Mouse (Mus musculus): ENCODE data around the gene Tlr12. TPM values are rescaled to one million over a fixed set of nuclear protein-coding genes. Genes with fewer than 3 reads are reported as not detected.
"Not testable (repeated sequence)": the region's sequence is repeated elsewhere in the genome, so short reads cannot be mapped to it uniquely, and the experiment has no call there.

Tlr12 gene
- total RNA-seq, 2 experiments from 2014 or later: 0.10 to 0.22 TPM

DNA sequence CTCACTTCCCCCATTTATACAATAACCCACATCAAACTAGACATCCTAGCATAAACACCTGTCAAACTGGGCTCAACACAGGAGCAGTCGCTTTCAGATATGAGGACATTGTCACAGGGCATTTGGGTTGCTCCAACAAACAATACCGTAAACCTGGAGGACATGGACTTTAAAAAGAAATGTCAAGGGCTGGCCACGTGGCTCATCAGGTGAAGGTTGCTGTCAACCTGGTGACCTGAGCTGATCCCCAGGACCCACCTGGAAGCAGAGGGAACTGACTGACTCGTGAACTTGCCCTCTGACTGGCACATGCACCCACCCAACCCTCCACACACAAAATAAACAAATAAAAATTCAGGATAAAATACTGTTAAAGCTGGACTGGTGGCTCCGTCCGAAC is 2.2 kb upstream of the Tlr12 start:
- no peak for DNase-seq
- intact Hi-C loops (cut with DNase I): no loop called here

DNA sequence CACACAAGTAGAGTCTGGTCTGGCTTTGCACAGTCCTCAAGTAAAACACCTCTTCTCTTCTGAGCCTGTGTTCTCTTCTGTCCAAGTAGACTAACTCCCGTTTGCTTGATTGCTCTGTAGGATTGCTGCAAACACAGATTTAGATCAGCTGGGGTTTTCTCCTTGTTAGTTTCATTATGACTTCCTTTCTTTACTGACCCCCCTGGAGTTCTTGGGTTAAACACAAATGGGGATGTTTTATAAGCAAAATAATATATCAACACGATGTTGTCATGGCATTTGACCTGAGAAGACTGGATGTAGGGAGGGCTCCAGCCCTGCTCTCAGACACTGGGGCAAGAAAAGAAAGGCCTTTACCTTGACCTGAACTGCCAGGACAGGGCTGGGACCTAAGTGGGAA is 544 bp upstream of the Tlr12 start:
- intact Hi-C loops (cut with DNase I): no loop called here
- DNase-seq: no peak

DNA sequence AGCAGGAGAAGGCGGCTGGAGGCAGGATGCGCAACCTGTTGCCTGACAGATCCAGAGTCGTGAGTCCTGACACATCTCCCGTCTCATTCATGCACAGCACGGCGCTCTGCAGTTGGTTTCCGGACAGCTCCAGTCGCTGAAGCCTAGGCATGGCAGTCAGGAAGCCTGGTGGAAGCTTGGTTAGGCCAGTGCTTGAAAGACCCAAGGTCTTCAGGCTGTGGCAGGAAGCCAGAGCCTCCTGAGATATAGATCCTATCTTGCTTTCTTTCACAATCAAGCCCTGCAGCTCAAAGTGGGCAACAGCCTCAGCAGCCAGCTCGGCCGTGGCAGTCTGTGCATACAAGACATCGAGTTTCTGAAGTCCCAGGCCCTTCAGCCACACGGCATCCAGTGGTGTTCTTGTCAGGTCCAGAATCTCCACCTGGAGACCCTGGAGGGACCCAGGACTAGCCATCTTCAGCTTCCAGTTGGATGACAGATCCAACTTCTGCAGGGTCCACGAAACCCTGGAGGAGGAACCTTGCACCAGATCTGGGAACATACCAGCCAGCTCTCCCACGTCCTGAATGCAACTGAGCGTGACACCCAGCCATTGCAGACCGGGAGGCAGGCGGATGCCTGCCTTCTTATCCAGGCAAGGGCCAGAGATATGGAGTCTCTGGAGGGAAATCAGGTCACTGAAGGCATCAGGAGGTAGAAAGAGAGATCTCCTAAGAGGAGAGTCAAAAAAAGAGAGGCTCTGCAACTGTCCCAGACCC is 877 bp downstream of the Tlr12 start:
- intact Hi-C loops (cut with DNase I): no loop called here
- no peak for DNase-seq

DNA sequence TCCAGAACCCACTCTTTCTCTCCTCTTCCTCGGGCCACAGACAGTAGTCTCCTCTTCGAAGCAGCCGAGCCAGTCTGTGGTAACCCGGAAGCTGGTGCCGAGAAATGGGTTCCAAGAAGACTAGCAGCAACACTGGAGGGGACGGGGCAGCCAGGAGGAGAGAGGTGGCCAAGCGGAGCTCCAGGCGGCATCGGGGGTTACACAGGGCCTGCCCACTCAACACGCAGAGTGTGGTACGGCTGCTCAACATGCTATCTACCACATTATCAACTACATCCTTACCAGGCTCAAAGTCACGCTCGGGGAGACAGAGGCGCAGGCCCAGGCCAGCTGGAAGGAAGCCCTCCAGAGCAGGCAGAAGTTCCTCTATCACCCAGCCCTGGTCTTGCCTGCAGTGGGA is 2.7 kb downstream of the Tlr12 start:
- intact Hi-C loops (cut with DNase I): no loop called here
- DNase-seq: no peak

DNA sequence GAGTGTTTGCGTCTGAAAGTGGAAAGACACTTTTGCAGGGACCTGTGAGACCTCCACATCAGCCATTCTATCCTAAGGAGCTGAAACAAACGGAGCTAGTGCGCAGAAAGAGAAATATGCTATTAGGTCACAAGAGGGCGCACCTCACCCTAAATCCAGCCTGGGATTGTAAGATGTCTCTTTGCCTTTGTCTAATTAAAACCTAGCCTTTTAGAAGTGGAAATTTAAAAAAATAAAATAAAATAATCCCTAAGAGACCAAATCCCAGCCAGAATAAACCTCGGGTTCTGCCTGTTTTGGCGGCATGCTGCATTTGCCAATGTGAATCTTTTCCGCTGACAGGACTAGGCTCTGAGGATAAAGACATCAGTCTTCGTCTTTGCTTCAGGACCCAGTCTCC is 5.1 kb downstream of the Tlr12 start:
- intact Hi-C loops (cut with DNase I): loop anchor here (2.0 to 5.0 kb wide), 3 partner anchors 93 to 245 kb away; no protein-coding TSS in a partner anchor

DNA sequence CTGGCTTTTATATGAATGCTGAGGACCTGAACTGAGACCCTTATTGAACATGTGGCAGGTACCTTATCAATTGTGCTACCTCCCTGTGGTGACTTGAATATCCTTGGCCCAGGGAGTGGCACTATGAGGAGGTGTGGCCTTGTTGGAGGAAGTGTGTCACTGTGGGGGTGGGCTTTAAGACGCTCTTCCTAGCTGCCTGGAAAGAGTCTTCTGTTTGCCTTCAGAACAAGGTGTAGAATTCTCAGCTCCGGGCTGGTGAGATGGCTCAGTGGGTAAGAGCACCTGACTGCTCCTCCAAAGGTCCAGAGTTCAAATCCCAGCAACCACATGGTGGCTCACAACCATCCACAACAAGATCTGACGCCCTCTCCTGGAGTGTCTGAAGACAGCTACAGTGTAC is 6.7 kb downstream of the Tlr12 start:
- intact Hi-C loops (cut with DNase I): loop anchor here (2.0 to 5.0 kb wide), 3 partner anchors 95 to 247 kb away; no protein-coding TSS in a partner anchor
- not testable (repeated sequence) for DNase-seq

More for the DNA sequence above, 5.1 kb downstream of the Tlr12 start:
- peak; percentile 45 to 66 for DNase-seq

DNA sequence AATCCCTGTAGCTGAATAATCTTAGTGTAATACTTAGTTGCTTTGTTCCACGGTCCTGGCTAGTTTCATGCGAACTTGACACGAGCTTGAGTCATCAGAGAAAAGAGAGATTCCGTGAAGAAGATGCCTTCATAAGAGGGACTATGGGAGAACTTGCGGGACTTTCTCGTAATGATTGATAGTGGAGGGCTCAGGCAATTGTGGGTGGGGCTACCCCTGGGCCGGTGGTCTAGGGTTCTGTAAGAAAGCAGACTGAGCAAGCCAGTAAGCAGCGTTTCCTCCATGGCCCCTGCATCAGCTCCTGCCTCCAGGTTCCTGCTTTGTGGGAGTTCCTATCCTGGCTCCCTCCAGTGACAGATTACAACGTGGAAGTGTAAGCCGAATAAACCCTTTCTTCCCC is 7.7 kb downstream of the Tlr12 start:
- intact Hi-C loops (cut with DNase I): loop anchor here (5.0 kb wide), 1 partner anchor 167 kb away; no protein-coding TSS in a partner anchor
- no peak for DNase-seq

DNA sequence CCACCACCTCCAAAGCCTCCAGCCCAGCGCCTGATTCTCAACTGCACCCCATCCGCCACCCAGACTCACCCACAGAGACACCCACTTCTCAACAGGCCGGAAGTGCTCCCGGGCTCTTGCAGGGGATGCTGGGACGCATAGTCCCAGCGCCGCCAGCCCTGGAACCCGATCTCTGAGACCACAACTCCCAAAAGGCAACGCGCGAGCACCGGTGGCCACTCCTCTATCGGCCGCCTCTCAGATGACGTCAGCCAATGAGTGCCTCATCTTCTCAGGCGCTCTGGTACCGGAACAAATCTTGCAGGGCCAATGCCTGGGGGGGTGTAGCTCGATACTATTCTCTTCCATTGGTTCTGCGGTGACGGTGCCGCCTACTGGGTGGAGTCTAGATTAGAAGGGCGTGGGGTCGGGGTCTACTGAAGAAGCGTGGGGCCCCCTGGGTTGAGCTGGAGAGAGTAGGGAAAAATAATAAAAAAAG is 8.5 kb downstream of the Tlr12 start, which contains the start of gene Zscan20:
Gene Zscan20, minus strand, starts transcription at position 174 of the 478 bp plus-strand sequence.
- intact Hi-C loops (cut with DNase I): loop anchor here (5.0 kb wide), 1 partner anchor 167 kb away; no protein-coding TSS in a partner anchor
- DNase-seq: peak; percentile 96 to 97

DNA sequence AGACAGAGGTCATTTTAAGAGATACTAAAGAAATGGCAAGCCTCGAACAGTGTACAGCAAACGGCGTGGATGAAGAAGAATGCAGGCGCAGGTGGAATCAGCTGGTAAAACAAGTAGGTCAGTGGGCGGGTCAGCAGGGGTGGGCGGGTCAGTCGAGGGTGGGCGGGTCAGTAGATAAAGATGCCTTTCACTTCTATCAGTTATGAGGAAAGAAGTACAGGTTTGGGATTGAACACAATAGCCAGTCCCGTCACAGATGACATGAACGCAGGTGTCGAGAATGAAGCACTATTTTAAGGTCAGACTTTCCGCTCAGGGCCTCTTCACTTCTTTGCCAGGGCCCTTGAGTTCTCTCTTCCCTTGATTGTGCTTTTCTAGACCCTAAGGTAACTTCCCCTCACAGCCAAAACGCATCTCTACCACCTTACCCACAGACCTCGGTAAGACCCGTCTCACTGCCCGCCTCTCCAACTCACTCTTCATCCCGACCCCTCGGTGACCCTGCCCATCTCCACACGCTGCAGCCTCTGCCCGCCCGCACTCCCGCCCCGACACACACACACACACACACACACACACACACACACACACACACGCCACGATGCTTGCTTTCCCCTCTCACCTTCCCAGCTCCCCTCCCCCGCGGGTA is 9.0 kb downstream of the Tlr12 start:
- intact Hi-C loops (cut with DNase I): no loop called here
- DNase-seq: no peak

DNA sequence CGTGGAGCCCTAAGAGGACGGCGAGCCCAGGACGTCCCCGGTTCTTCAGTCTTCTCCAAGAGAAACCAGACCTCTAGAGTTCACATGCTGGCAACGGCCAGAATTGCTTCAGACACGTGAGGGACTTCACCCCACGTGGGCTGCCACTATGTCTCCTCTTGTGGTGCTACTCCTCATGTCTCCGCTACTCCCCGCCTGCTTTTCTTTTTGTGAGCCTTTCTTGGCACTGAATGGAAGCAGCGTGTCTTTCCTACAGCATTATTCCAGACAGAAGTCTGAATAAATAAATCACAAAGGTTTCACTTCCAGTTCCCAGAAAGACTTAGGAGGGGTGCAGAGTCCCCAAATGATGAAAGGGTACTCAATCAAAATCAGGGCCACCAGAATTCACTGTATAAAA is 10.8 kb downstream of the Tlr12 start:
- DNase-seq: no peak
- intact Hi-C loops (cut with DNase I): no loop called here

DNA sequence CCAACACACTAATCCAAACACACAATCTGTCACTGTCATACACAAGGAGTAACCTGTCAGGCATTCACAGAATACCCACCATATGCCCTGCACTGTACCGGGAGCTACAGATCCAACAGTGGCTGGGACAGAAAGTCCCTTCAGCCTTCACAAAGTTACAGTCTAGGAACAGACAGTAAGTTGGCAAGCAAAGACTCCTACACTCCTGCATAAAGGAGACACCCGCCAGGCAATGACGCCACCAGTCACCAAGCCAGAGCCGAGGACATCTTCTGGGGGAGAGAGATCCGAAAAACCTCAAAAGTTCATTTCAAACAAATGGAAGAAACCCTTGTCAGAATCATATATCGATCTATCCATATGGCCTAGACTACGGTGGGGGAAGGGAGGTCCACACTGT is 11.8 kb downstream of the Tlr12 start:
- intact Hi-C loops (cut with DNase I): no loop called here
- DNase-seq: no peak

DNA sequence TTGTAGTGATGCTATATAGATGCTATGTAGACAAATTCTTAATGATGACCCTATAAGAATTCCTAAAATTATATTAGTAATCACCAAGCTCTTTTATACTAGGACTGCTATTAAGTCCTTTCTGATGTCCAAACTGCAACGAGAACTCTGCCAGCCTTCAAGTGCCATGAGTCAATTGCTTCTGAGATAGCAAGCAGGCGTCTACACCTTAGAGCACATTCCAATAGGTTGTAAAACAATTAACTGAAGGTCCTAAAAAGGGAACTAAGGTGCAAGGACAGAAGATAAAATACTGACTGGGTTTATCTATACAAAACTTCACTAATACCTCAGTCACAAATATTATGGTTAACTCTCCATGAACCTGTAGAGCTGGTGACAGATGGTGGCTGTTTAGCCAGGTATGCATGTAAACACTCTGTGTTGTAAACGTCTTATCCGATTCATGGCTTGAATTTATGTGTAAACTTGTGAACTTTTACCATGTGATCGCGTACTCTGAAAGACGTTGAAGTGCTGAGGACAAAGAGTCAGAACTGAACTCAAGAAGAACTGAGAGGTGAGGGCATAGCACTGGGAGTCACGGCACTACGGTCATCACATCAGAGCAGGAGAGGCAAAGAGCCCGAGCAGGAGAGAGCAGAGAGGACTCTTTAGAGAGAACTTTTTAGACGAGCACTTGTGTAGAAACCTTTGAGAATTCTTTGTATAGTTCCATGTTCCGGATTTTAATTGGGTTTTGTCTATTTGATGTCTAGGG is 20.4 kb downstream of the Tlr12 start:
- DNase-seq: no peak
- intact Hi-C loops (cut with DNase I): no loop called here

DNA sequence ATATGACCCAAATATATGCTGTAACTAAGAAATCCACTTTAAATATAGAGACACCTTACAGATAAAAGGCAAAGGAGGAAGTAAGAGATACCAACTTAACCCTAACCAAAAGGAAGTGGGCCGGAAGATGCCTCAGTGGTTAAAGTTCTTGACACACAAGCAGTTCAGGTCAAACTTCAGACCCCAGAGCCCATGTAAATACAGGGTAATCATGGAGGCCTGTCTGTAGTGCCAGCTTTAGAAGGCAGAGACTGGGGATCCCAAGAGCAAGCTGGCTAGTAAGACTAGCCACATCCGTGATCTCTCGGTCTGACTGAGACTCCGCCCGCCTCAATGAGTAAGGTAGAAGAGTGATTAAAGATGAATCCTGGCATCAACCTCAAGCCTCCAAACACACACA is 24.4 kb downstream of the Tlr12 start:
- no peak for DNase-seq
- intact Hi-C loops (cut with DNase I): no loop called here

DNA sequence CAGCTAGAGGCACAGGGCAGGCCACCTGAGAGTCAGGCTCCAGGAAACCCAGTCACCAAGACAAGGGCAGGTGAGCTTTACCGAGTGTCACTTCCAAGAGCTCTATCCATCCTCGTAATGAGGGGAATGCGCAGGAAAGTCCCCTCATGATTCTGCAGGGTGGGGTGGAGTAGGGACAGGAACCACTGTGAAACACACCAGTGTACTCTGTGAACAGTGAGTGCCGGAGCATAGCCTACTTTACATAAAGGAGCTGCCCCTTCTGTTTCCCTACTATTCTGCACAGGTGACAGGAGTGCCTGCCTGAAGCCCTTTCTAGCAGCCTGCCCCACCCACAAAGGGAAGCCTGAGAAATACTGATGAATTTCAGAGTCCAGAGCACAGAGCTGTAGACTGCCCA is 25.1 kb downstream of the Tlr12 start:
- intact Hi-C loops (cut with DNase I): no loop called here
- no peak for DNase-seq

DNA sequence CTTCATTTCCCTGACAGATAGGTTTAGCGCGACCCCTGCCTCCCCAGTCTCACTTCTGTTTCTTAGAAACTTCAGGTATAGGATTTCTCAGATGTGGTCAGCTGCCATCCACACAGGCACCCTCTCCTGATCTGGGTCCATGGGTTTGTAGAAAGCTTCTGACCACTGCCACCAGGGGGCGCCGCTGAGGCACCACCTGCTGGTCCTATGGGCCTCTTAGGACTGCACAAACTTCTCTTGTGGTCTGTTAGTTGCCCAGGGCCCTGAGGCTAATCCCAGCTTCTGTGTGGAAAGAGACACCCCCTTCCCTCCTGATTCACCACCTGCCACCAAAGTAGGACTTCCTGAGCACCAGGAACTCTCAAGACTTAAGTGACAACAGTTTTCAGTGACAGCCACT is 39.2 kb downstream of the Tlr12 start:
- DNase-seq: peak in 1 of 2 experiments; percentile 12
- intact Hi-C loops (cut with DNase I): no loop called here

DNA sequence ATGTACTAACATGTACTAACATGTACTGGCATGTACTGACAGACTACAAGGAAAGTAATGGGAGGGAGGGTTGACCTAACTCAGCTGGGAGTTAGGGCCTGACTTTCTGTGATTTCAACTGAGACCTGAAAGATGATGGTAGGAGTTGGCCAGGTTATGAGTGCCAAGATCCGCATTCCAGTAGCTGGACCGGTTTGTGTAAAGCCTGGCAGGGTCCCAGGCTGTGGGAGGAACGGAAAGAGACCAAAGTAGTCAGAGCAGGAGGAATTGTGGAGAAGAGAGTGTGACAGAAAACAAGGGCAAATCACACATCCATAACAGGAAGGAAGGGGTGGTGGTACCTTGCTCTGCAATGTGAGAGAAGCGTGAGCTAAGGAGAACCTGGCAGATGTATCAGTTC is 42.6 kb downstream of the Tlr12 start:
- intact Hi-C loops (cut with DNase I): no loop called here
- peak; percentile 5 to 11 for DNase-seq

Other genes starting within 250 kb of the Tlr12 start
- 1 to 10 TPM; 2.9 to 3.8 TPM for gene Zscan20, start 8.5 kb downstream of the Tlr12 start, total RNA-seq (2021)
- 10 to 100 TPM; 68.1 to 70.8 TPM for gene Phc2, start 36.1 kb upstream of the Tlr12 start, total RNA-seq (2021)
- gene A3galt2, start 136.7 kb upstream of the Tlr12 start, total RNA-seq (2021): under 1 TPM; 0.12 to 0.29 TPM
- gene Zfp362, start 187.4 kb upstream of the Tlr12 start, total RNA-seq (2021): 10 to 100 TPM; 26.9 to 28.1 TPM